Mouse (Mus musculus) spleen, postnatal 36 days (tissue): ENCODE results near the gene Olfr344.

Experiments used
- DNase-seq, 2 experiments: peaks; one replicate each; pipeline ENCODE4 v3.0.0; 2022; ENCODE audit warnings: low spot score in 2 of 2, mixed read lengths in 1 of 2

Gene Olfr344

DNA sequence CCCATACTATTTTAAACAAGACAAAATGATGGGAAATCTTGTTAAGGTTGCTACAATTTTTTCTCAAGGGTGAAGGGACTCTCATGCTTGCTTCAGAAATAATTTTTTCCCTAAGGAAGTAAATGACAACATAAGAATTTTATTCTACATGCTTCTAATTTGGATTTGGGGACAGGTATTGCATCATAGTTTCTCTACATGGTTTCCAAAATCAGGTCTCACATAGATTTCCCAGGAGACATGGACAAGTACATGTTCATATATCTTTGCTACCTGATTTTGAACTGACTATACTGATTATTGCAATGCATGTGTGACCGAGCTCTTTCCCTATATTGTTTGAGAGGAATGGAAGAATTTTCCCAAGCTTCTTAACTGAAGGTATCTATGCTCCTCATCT lies at the start of gene Olfr344:
Gene Olfr344, plus strand, starts transcription at position 301 of the 400 bp plus-strand sequence.
- DNase-seq = no peak

DNA sequence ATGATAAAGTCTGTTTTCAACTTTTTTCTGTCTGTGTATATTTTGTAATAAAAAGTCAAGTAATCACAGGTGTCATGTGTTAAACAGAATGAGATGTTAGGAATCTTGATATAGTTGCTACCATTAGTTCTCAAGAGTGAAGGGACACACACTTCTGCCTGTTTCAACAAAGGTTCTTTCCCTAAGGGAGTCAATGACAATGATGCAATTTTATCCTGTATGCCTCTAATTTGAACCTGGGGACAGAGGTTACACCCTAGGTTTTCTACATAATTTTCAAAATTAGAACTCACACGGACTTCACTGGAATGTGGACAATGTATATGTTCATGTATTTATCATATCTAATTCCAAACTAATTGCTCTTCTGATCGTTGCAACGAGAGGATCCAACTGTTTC lies 41.8 kb upstream of the Olfr344 start, which contains the start of gene Olfr342:
Gene Olfr342, plus strand, starts transcription at position 301 of the 400 bp plus-strand sequence.
- no peak for DNase-seq

GRCm38 (mm10) chr2:36565156-36565555 lies 1.3 kb upstream of the Olfr344 start:
- no peak for DNase-seq

DNA sequence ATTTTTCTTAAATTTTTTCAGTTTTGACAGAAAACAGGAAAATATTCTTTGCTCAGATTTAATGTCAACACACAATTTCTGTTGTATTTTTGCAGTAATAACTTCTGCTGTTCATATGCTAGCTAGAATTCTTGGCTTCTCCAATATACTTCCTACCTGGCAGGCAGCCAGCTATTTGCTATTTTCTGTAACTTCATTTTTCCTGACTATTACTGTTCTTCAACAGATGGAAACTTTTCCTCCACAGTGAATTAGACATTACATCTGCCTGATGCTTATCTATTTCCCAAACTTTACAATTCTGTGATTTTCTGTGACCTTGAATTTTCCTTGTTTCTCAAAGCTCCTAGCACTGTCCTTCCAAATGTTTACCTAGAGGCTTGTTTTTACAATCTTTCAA lies 560 bp downstream of the Olfr344 start:
- DNase-seq = no peak

- no peak for DNase-seq
Observed at GRCm38 (mm10) chr2:36567845-36568244, 1.4 kb downstream of the Olfr344 start.
